Mouse (Mus musculus): Measurements from ENCODE around the gene Zfp169. TPM values are rescaled to one million over a fixed set of nuclear protein-coding genes. Genes with fewer than 3 reads are reported as not detected.

Zfp169 gene
- polyA plus RNA-seq, 1 experiment from 2014 or later: 5.0 TPM

- Histone ChIP-seq H3K27me3 (replicated peaks; ENCODE audit: control insufficient read depth, insufficient read depth, low read length) (no peaks in the 10 kb centered on the region), H3K9ac (ENCODE audit: low read depth, low read length) (no peak overlapping the region), H3K27ac (replicated peaks; ENCODE audit: low read depth, low read length) (no peak overlapping the region), H3K36me3 (ENCODE audit: control insufficient read depth, insufficient read depth, low read length) (no peaks in the 10 kb centered on the region), H3K4me1 (ENCODE audit: control insufficient read depth, insufficient read depth, low read length) (no peaks in the 10 kb centered on the region), H3K9me3 (ENCODE audit: control insufficient read depth, low read length) (no peaks in the 10 kb centered on the region), H3K4me2 (ENCODE audit: low read depth, low read length) (no peak overlapping the region), H3K4me3 (ENCODE audit: low read depth, low read length) (no peak overlapping the region)
- DNase-seq (ENCODE audit: low spot score) (no peak), ATAC-seq (ENCODE audit: low read depth) (no peak)
- WGBS: 52% methylated on average over 4 of the region's 4 CpGs
Observed at GRCm38 (mm10) chr13:48448119-48448518, 65.1 kb downstream of the Zfp169 start.

- no peak for DNase-seq (ENCODE audit: low spot score)
- no peak overlapping the region for H3K27ac ChIP-seq (replicated peaks; ENCODE audit: low read depth, low read length)
- 67% methylated on average over 8 of the region's 8 CpGs for WGBS
- H3K4me2 ChIP-seq (ENCODE audit: low read depth, low read length): no peak overlapping the region
- ATAC-seq (ENCODE audit: low read depth): no peak
- H3K27me3 ChIP-seq (replicated peaks; ENCODE audit: control insufficient read depth, insufficient read depth, low read length): no peaks in the 10 kb centered on the region
- H3K9ac ChIP-seq (ENCODE audit: low read depth, low read length): no peak overlapping the region
- no peaks in the 10 kb centered on the region for H3K9me3 ChIP-seq (ENCODE audit: control insufficient read depth, low read length)
- H3K4me3 ChIP-seq (ENCODE audit: low read depth, low read length): no peak overlapping the region
- no peaks in the 10 kb centered on the region for H3K36me3 ChIP-seq (ENCODE audit: control insufficient read depth, insufficient read depth, low read length)
- H3K4me1 ChIP-seq (ENCODE audit: control insufficient read depth, insufficient read depth, low read length): no peaks in the 10 kb centered on the region
Observed at GRCm38 (mm10) chr13:48443996-48444395, 69.3 kb downstream of the Zfp169 start.

DNA sequence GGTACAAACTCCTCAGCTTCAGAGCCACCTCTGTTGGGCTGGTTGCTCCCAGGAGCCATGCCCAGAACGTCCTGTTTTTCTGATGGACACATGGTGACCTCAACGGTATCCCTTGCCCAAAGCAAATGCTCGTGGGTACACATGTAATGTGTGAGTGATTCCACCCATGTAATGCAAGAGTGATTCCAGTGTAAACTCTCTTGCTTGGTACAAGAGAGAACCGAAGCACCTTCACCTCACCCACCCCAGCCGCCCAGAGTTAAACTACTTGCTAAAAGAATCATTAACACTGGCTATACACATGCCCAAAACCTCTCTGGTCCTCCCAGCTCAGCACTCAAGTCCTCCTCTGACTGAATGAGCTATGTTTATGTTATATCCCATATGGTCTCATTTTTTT is 74.9 kb downstream of the Zfp169 start:
- Histone ChIP-seq H3K27ac (replicated peaks; ENCODE audit: low read depth, low read length) (no peak overlapping the region), H3K4me3 (ENCODE audit: low read depth, low read length) (no peak overlapping the region), H3K9ac (ENCODE audit: low read depth, low read length) (no peak overlapping the region), H3K9me3 (ENCODE audit: control insufficient read depth, low read length) (no peaks in the 10 kb centered on the region), H3K27me3 (replicated peaks; ENCODE audit: control insufficient read depth, insufficient read depth, low read length) (no peaks in the 10 kb centered on the region), H3K4me2 (ENCODE audit: low read depth, low read length) (no peak overlapping the region), H3K4me1 (ENCODE audit: control insufficient read depth, insufficient read depth, low read length) (no peaks in the 10 kb centered on the region), H3K36me3 (ENCODE audit: control insufficient read depth, insufficient read depth, low read length) (no peaks in the 10 kb centered on the region)
- WGBS: 80% methylated on average over 5 of the region's 5 CpGs
- DNase-seq (ENCODE audit: low spot score) (no peak), ATAC-seq (ENCODE audit: low read depth) (no peak)

MicroRNAs encoded within 50 kb of the gene (microRNA counts, 519-probe panel; counts per million panel counts)
- microRNA mmu-let-7a (4,579 counts per million, percentile 99 among the panel's probes with 10 or more counts), microRNA mmu-let-7d (4,515 counts per million, percentile 98 among the panel's probes with 10 or more counts), microRNA mmu-let-7f (4,040 counts per million, percentile 93 among the panel's probes with 10 or more counts)

Small RNA genes lying within 50 kb of the gene (microRNA-seq; reads per million reads assigned to microRNA genes)
- gene Gm24111 (ENCODE audit: borderline number of aligned reads) (not detected), gene Mirlet7a-1 (ENCODE audit: borderline number of aligned reads) (218 reads per million, percentile 60 among the genes with 10 or more reads in this experiment), gene Mirlet7d (ENCODE audit: borderline number of aligned reads) (10,812 reads per million, percentile 94 among the genes with 10 or more reads in this experiment), gene Mirlet7f-1 (ENCODE audit: borderline number of aligned reads) (not detected)

Other genes with a start within 250 kb of the Zfp169 start
- 0.82 and 1.5 TPM in 2 replicates for gene A830005F24Rik, start 119 bp upstream of the Zfp169 start, polyA plus RNA-seq (2014; fragmentation: Nextera tagmentation; extraction: Ambion mirVana)
- gene Ptpdc1, start 112.2 kb upstream of the Zfp169 start, polyA plus RNA-seq (2014; fragmentation: Nextera tagmentation; extraction: Ambion mirVana): 15.6 and 19.4 TPM in 2 replicates
- gene Barx1, start 149.5 kb upstream of the Zfp169 start, polyA plus RNA-seq (2014; fragmentation: Nextera tagmentation; extraction: Ambion mirVana): 30.9 and 34.4 TPM in 2 replicates